Mouse (Mus musculus): Measurements from ENCODE around the gene Cga. TPM values are rescaled to one million over a fixed set of nuclear protein-coding genes. Genes with fewer than 3 reads are reported as not detected.
A peak's percentile ranks its signal among the peaks of the same experiment; 100 is the strongest.

The Cga gene
- polyA plus RNA-seq, 1 experiment = not detected

- TF ChIP-seq FLI1 (IDR thresholded peaks at IDR 0.05; ENCODE audit: low read length) (no peak), GATA1 (IDR thresholded peaks at IDR 0.05; ENCODE audit: borderline replicate concordance, low read length) (no peak)
- H3K4me3 ChIP-seq (replicated peaks) = no peak overlapping the region
- H3K9me3 ChIP-seq = no peaks in the 10 kb centered on the region
- peaks cover 76% of the 10 kb centered on the region for H3K4me1 ChIP-seq
- H3K36me3 ChIP-seq (replicated peaks; ENCODE audit: low read length) = peaks cover 39% of the 10 kb centered on the region
- H3K27me3 ChIP-seq (replicated peaks) = no peaks in the 10 kb centered on the region
These were observed 20.6 kb upstream of the Cga start for GRCm38 (mm10) chr4:34872896-34873495.

- peaks cover 38% of the 10 kb centered on the region for H3K36me3 ChIP-seq (replicated peaks; ENCODE audit: low read length)
These were observed 19.3 kb upstream of the Cga start for GRCm38 (mm10) chr4:34874234-34874633.

GRCm38 (mm10) chr4:34880921-34881650 is 12.5 kb upstream of the Cga start:
- Histone ChIP-seq H3K9me3 (no peaks in the 10 kb centered on the region), H3K4me3 (replicated peaks) (peak overlapping the region; percentile 72), H3K27me3 (replicated peaks) (no peaks in the 10 kb centered on the region), H3K36me3 (replicated peaks; ENCODE audit: low read length) (peaks cover 31% of the 10 kb centered on the region), H3K4me1 (peaks cover 71% of the 10 kb centered on the region)
- no peak for TF ChIP-seq FLI1 (IDR thresholded peaks at IDR 0.05; ENCODE audit: low read length)
- TF ChIP-seq GATA1 (IDR thresholded peaks at IDR 0.05; ENCODE audit: borderline replicate concordance, low read length) = no peak

More at GRCm38 (mm10) chr4:34874234-34874633, 19.3 kb upstream of the Cga start:
- H3K27me3 ChIP-seq (replicated peaks) = no peaks in the 10 kb centered on the region
- peaks cover 75% of the 10 kb centered on the region for H3K4me1 ChIP-seq
- H3K9me3 ChIP-seq = no peaks in the 10 kb centered on the region
- H3K4me3 ChIP-seq (replicated peaks) = no peak overlapping the region
- TF ChIP-seq FLI1 (IDR thresholded peaks at IDR 0.05; ENCODE audit: low read length) (no peak), GATA1 (IDR thresholded peaks at IDR 0.05; ENCODE audit: borderline replicate concordance, low read length) (no peak)

- no peaks in the 10 kb centered on the region for H3K9me3 ChIP-seq
- no peaks in the 10 kb centered on the region for H3K27me3 ChIP-seq (replicated peaks)
- H3K4me3 ChIP-seq (replicated peaks) = peak overlapping the region; percentile 98
- no peak for TF ChIP-seq GATA1 (IDR thresholded peaks at IDR 0.05; ENCODE audit: borderline replicate concordance, low read length)
- no peak for TF ChIP-seq FLI1 (IDR thresholded peaks at IDR 0.05; ENCODE audit: low read length)
- H3K36me3 ChIP-seq (replicated peaks; ENCODE audit: low read length) = peaks cover 25% of the 10 kb centered on the region
- peaks cover 68% of the 10 kb centered on the region for H3K4me1 ChIP-seq
These were observed 11.7 kb upstream of the Cga start for GRCm38 (mm10) chr4:34881851-34882250.

- Histone ChIP-seq H3K36me3 (replicated peaks; ENCODE audit: low read length) (peaks cover 22% of the 10 kb centered on the region), H3K4me3 (replicated peaks) (peak overlapping the region; percentile 98), H3K27me3 (replicated peaks) (no peaks in the 10 kb centered on the region), H3K9me3 (no peaks in the 10 kb centered on the region), H3K4me1 (peaks cover 66% of the 10 kb centered on the region)
- TF ChIP-seq FLI1 (IDR thresholded peaks at IDR 0.05; ENCODE audit: low read length) (no peak), GATA1 (IDR thresholded peaks at IDR 0.05; ENCODE audit: borderline replicate concordance, low read length) (no peak)
These were observed 11.2 kb upstream of the Cga start for GRCm38 (mm10) chr4:34882291-34882769.

- TF ChIP-seq GATA1 (IDR thresholded peaks at IDR 0.05; ENCODE audit: borderline replicate concordance, low read length) = no peak
- no peak for TF ChIP-seq FLI1 (IDR thresholded peaks at IDR 0.05; ENCODE audit: low read length)
- peaks cover 67% of the 10 kb centered on the region for H3K4me1 ChIP-seq
- H3K9me3 ChIP-seq = no peaks in the 10 kb centered on the region
- peak within 1 kb of the TSS; percentile 98 for H3K4me3 ChIP-seq (replicated peaks)
- peaks cover 19% of the 10 kb centered on the region for H3K36me3 ChIP-seq (replicated peaks; ENCODE audit: low read length)
- H3K27me3 ChIP-seq (replicated peaks) = no peaks in the 10 kb centered on the region
These were observed 10.8 kb upstream of the Cga start, which contains the start of gene Zfp292 for GRCm38 (mm10) chr4:34882818-34883217. Zfp292 (minus strand) TSS chr4:34882960.

GRCm38 (mm10) chr4:34883366-34884029 is 10.1 kb upstream of the Cga start:
- peaks cover 63% of the 10 kb centered on the region for H3K4me1 ChIP-seq
- H3K36me3 ChIP-seq (replicated peaks; ENCODE audit: low read length) = peaks cover 14% of the 10 kb centered on the region
- TF ChIP-seq GATA1 (IDR thresholded peaks at IDR 0.05; ENCODE audit: borderline replicate concordance, low read length) (no peak), FLI1 (IDR thresholded peaks at IDR 0.05; ENCODE audit: low read length) (no peak)
- H3K9me3 ChIP-seq = no peaks in the 10 kb centered on the region
- H3K27me3 ChIP-seq (replicated peaks) = no peaks in the 10 kb centered on the region
- H3K4me3 ChIP-seq (replicated peaks) = peak overlapping the region; percentile 98

GRCm38 (mm10) chr4:34885631-34886351 is 7.8 kb upstream of the Cga start:
- Histone ChIP-seq H3K4me3 (replicated peaks) (peak overlapping the region; percentile 95), H3K27me3 (replicated peaks) (peaks cover 3% of the 10 kb centered on the region), H3K4me1 (peaks cover 45% of the 10 kb centered on the region), H3K9me3 (no peaks in the 10 kb centered on the region), H3K36me3 (replicated peaks; ENCODE audit: low read length) (peaks cover 4% of the 10 kb centered on the region)
- no peak for TF ChIP-seq GATA1 (IDR thresholded peaks at IDR 0.05; ENCODE audit: borderline replicate concordance, low read length)

GRCm38 (mm10) chr4:34886490-34887111 is 7.0 kb upstream of the Cga start:
- peaks cover 8% of the 10 kb centered on the region for H3K27me3 ChIP-seq (replicated peaks)
- H3K36me3 ChIP-seq (replicated peaks; ENCODE audit: low read length) = no peaks in the 10 kb centered on the region
- TF ChIP-seq GATA1 (IDR thresholded peaks at IDR 0.05; ENCODE audit: borderline replicate concordance, low read length) = no peak
- TF ChIP-seq FLI1 (IDR thresholded peaks at IDR 0.05; ENCODE audit: low read length) = no peak; the same call in 1 of the 2 replicates
- no peaks in the 10 kb centered on the region for H3K9me3 ChIP-seq
- H3K4me1 ChIP-seq = peaks cover 41% of the 10 kb centered on the region
- H3K4me3 ChIP-seq (replicated peaks) = peak overlapping the region; percentile 95
